Comparison of ENCODE assay signal across 27 mouse cellular contexts in the genomic region with DNA sequence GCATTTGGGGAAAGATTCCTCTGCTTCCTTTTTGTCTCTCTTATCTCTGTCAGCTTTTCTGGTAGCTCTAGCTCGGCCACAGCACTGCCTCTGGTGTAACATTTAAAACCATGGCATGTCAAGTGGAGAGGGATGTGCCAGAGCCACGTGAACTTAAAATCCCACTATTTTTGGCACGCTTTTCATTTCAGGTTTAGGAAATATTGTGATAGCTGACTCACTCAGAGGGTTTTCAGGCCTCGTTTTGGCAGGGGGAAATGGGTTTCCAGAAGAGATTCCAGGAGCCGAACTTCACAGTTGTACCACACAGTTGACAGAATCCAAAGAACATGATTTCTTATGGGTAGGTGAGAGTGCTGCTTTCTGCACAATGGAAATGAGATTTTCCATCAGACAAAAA.
A peak's percentile ranks its signal among the peaks of the same experiment; 100 is the strongest.
DNase-seq lines count a peak whose midpoint lies in the region; ATAC-seq and TF ChIP-seq lines count a peak whose summit lies in the region.
"Had no signal": no experiment of that assay in that cellular context is flagged by ENCODE, and none has a peak within 500 bp of the region (broad histone marks: within the 10 kb centered on the region; RNA-seq: fewer than 3 reads in every experiment).

No protein-coding gene starts in this region.

- no peak overlapping the region for H3K27ac ChIP-seq in cerebellum, adult 2 months (ENCODE audit: insufficient read depth, low read length)
- no peak overlapping the region for H3K27ac ChIP-seq in midbrain, postnatal 0 days (ENCODE audit: low read depth, low read length)
- H3K27ac ChIP-seq: embryonic facial prominence, embryonic 10.5 days; embryonic facial prominence, embryonic 15.5 days; hindbrain, embryonic 15.5 days; liver, embryonic 14.5 days; macrophage; midbrain, embryonic 13.5 days had no signal

- intact Hi-C loops in left cerebral cortex, postnatal 14 days (cut with DNase I) = no loop called here

- DNase-seq in right cerebral cortex, adult 18-20 months = peak; percentile 23
- no peak for DNase-seq in right cerebral cortex, postnatal 4 days
- DNase-seq in frontal cortex, postnatal 36 days (ENCODE audit: low spot score in 2 of 2) = peak; percentile 30 to 57
- DNase-seq in left cerebral cortex, postnatal 14 days (ENCODE audit: low spot score in 2 of 2) = peak; percentile 18 to 38
- no peak for DNase-seq in spleen, adult 12 weeks (ENCODE audit: low spot score)
- no peak for DNase-seq in cerebellum, adult 2 months
- no peak for DNase-seq in midbrain, postnatal 0 days (ENCODE audit: low spot score)
- DNase-seq: adrenal gland, postnatal 25 days; cerebellum, adult 8-10 months; cerebellum, postnatal 25 days; gastrocnemius, postnatal 36 days; heart, adult 18-20 months; kidney, adult 11 months; kidney, postnatal 25 days; liver; lung, adult 2 months; lung, postnatal 10 days had no signal

- WGBS in cerebellum, adult 2 months = 70% methylated on average over 5 of the region's 5 CpGs
- 80% methylated on average over 5 of the region's 5 CpGs for WGBS in midbrain, postnatal 0 days

- ATAC-seq in midbrain, postnatal 0 days (ENCODE audit: low FRiP score) = no peak
- ATAC-seq: CD4-positive, CD25-positive, alpha-beta regulatory T cell, adult 4 months; forebrain, embryonic 14.5 days; inflammation-experienced regulatory T-cells, adult 6 months; midbrain, embryonic 13.5 days had no signal

- TF ChIP-seq POLR2A in cerebellum, adult 2 months (IDR thresholded peaks at IDR 0.05; ENCODE audit: borderline replicate concordance, insufficient read depth, low read length) = no peak

- H3K4me3 ChIP-seq in cerebellum, adult 2 months (replicated peaks; ENCODE audit: insufficient read depth, low read depth, low read length) = no peak overlapping the region
- no peak overlapping the region for H3K4me3 ChIP-seq in midbrain, postnatal 0 days (ENCODE audit: low read depth, low read length)
- H3K4me3 ChIP-seq: embryonic facial prominence, embryonic 10.5 days; embryonic facial prominence, embryonic 15.5 days; hindbrain, embryonic 15.5 days; midbrain, embryonic 13.5 days had no signal

- TF ChIP-seq CTCF in cerebellum, adult 2 months (IDR thresholded peaks at IDR 0.05; ENCODE audit: borderline replicate concordance, insufficient read depth, low read depth, low read length) = no peak
- TF ChIP-seq CTCF in midbrain, postnatal 0 days (IDR thresholded peaks at IDR 0.05) = no peak

- no peak overlapping the region for H3K4me2 ChIP-seq in midbrain, postnatal 0 days (ENCODE audit: low read depth, low read length, poor library complexity, severe bottlenecking)
- H3K4me2 ChIP-seq: embryonic facial prominence, embryonic 15.5 days; heart, embryonic 11.5 days; hindbrain, embryonic 15.5 days; midbrain, embryonic 13.5 days had no signal

- no peak overlapping the region for H3K9ac ChIP-seq in midbrain, postnatal 0 days (replicated peaks; ENCODE audit: low read length, poor library complexity, severe bottlenecking)
- H3K9ac ChIP-seq: embryonic facial prominence, embryonic 15.5 days; hindbrain, embryonic 15.5 days; liver, embryonic 14.5 days; midbrain, embryonic 13.5 days had no signal

- H3K9me3 ChIP-seq in midbrain, postnatal 0 days (ENCODE audit: low read length) = no peaks in the 10 kb centered on the region
- H3K9me3 ChIP-seq: embryonic facial prominence, embryonic 10.5 days; embryonic facial prominence, embryonic 15.5 days; hindbrain, embryonic 15.5 days; midbrain, embryonic 13.5 days had no signal

- H3K4me1 ChIP-seq in cerebellum, adult 2 months (ENCODE audit: control insufficient read depth, insufficient read depth, low read length) = no peaks in the 10 kb centered on the region
- H3K4me1 ChIP-seq in midbrain, postnatal 0 days (ENCODE audit: insufficient read depth, low read length) = no peaks in the 10 kb centered on the region
- H3K4me1 ChIP-seq: embryonic facial prominence, embryonic 10.5 days; embryonic facial prominence, embryonic 15.5 days; hindbrain, embryonic 15.5 days; midbrain, embryonic 13.5 days had no signal

- no peaks in the 10 kb centered on the region for H3K27me3 ChIP-seq in cerebellum, adult 2 months (ENCODE audit: control insufficient read depth, insufficient read depth, low read length)
- no peaks in the 10 kb centered on the region for H3K27me3 ChIP-seq in midbrain, postnatal 0 days (ENCODE audit: insufficient read depth, low read length)
- H3K27me3 ChIP-seq: embryonic facial prominence, embryonic 15.5 days; hindbrain, embryonic 15.5 days; midbrain, embryonic 13.5 days had no signal

- H3K36me3 ChIP-seq in midbrain, postnatal 0 days (ENCODE audit: insufficient read depth, low read length) = no peaks in the 10 kb centered on the region
- H3K36me3 ChIP-seq: embryonic facial prominence, embryonic 10.5 days; embryonic facial prominence, embryonic 15.5 days; hindbrain, embryonic 15.5 days; midbrain, embryonic 13.5 days had no signal

Comparison
In these comparisons a context has a peak if more than half of its experiments do, and no peak if none do; other contexts are left out.
1. DNase-seq: peak in right cerebral cortex, adult 18-20 months (single experiment), frontal cortex, postnatal 36 days (2 of 2) and left cerebral cortex, postnatal 14 days (2 of 2); none in right cerebral cortex, postnatal 4 days (single experiment), spleen, adult 12 weeks (single experiment), cerebellum, adult 2 months (0 of 2) and midbrain, postnatal 0 days (single experiment).